ENCODE assay signal across 19 mouse cellular contexts in genomic region chr7:63977631-63978030, GRCm38 (mm10).
"Had no signal": no experiment of that assay in that cellular context is flagged by ENCODE, and none has a peak within 500 bp of the region (broad histone marks: within the 10 kb centered on the region; RNA-seq: fewer than 3 reads in every experiment).

No protein-coding gene starts in this region.

- ATAC-seq: lung, postnatal 0 days; midbrain, embryonic 16.5 days had no signal

- H3K4me3 ChIP-seq: lung, embryonic 15.5 days; midbrain, embryonic 10.5 days; myocyte; neural tube, embryonic 13.5 days; neural tube, embryonic 15.5 days had no signal

- H3K27ac ChIP-seq: lung, embryonic 15.5 days; midbrain, embryonic 10.5 days; neural tube, embryonic 13.5 days; neural tube, embryonic 15.5 days had no signal

- H3K9me3 ChIP-seq: lung, embryonic 15.5 days; neural tube, embryonic 13.5 days; neural tube, embryonic 15.5 days had no signal

- H3K9ac ChIP-seq: lung, embryonic 15.5 days; neural tube, embryonic 13.5 days; neural tube, embryonic 15.5 days had no signal

- H3K4me2 ChIP-seq: lung, embryonic 15.5 days; neural tube, embryonic 13.5 days; neural tube, embryonic 15.5 days had no signal

- H3K4me1 ChIP-seq: lung, embryonic 15.5 days; midbrain, embryonic 10.5 days; neural tube, embryonic 13.5 days; neural tube, embryonic 15.5 days had no signal

- H3K36me3 ChIP-seq: lung, embryonic 15.5 days; midbrain, embryonic 10.5 days; neural tube, embryonic 13.5 days; neural tube, embryonic 15.5 days had no signal

- H3K27me3 ChIP-seq: lung, embryonic 15.5 days; neural tube, embryonic 13.5 days; neural tube, embryonic 15.5 days had no signal

- DNase-seq: lung, adult 2 months; lung, postnatal 14 days; lung, postnatal 4 days; midbrain, embryonic 14.5 days; retina, postnatal 1 day; right cerebral cortex, adult 18-20 months; right cerebral cortex, postnatal 25 days; right cerebral cortex, postnatal 4 days; spleen, adult 18-20 months; thymus, adult 18-20 months; thymus, postnatal 14 days; thymus, postnatal 36 days had no signal
